Mouse (Mus musculus) gonadal fat pad, adult 2 months (tissue): ENCODE measurements around the gene Eif4h. TPM values are rescaled to one million over a fixed set of nuclear protein-coding genes. Genes with fewer than 3 reads are reported as not detected.
"Not testable (repeated sequence)": the region's sequence is repeated elsewhere in the genome, so short reads cannot be mapped to it uniquely, and the experiment has no call there.

Source experiments
- DNase-seq: peaks from one replicate; pipeline ENCODE4 v3.0.0-alpha.2; 2012; ENCODE audit warnings: low read depth
- polyA plus RNA-seq: library from polyadenylated mRNA; depleted of rRNA; stranded (reverse); fragments of >200 nt; gene quantifications from 2 replicates; pipeline ENCODE4 v1.2.3, GENCODE M21; 2012

Eif4h gene
- polyA plus RNA-seq, 1 experiment = 183 TPM

- not testable (repeated sequence) for DNase-seq
These were observed 9.7 kb upstream of the Eif4h start for GRCm38 (mm10) chr5:134648976-134649375.

- DNase-seq = no peak
These were observed 8.1 kb upstream of the Eif4h start for GRCm38 (mm10) chr5:134647394-134647793.

- no peak for DNase-seq
These were observed 7.2 kb upstream of the Eif4h start for GRCm38 (mm10) chr5:134646461-134646860.

GRCm38 (mm10) chr5:134644643-134645118 lies 5.4 kb upstream of the Eif4h start:
- no peak for DNase-seq

GRCm38 (mm10) chr5:134644121-134644520 lies 4.8 kb upstream of the Eif4h start:
- no peak for DNase-seq

- DNase-seq = no peak
These were observed 1.1 kb upstream of the Eif4h start for GRCm38 (mm10) chr5:134640371-134640770.

GRCm38 (mm10) chr5:134638461-134639268 lies 625 bp downstream of the Eif4h start:
- DNase-seq = no peak

- no peak for DNase-seq
These were observed 1.4 kb downstream of the Eif4h start for GRCm38 (mm10) chr5:134637820-134638367.

GRCm38 (mm10) chr5:134632841-134633240 lies 6.4 kb downstream of the Eif4h start:
- DNase-seq = no peak

GRCm38 (mm10) chr5:134630835-134631234 lies 8.5 kb downstream of the Eif4h start:
- DNase-seq = no peak

GRCm38 (mm10) chr5:134629508-134629907 lies 9.8 kb downstream of the Eif4h start:
- no peak for DNase-seq

- no peak for DNase-seq
These were observed 17.2 kb downstream of the Eif4h start for GRCm38 (mm10) chr5:134622069-134622468.

- DNase-seq = no peak
These were observed 18.1 kb downstream of the Eif4h start for GRCm38 (mm10) chr5:134621099-134621640.

- DNase-seq = no peak
These were observed 18.8 kb downstream of the Eif4h start for GRCm38 (mm10) chr5:134620457-134620856.

- no peak for DNase-seq
These were observed 22.2 kb downstream of the Eif4h start for GRCm38 (mm10) chr5:134617071-134617470.

GRCm38 (mm10) chr5:134615780-134616179 lies 23.5 kb downstream of the Eif4h start:
- no peak for DNase-seq

- DNase-seq = no peak
These were observed 23.9 kb downstream of the Eif4h start for GRCm38 (mm10) chr5:134615380-134615779.

GRCm38 (mm10) chr5:134614802-134615201 lies 24.5 kb downstream of the Eif4h start, which contains the start of gene Lat2:
TSS of gene Lat2 (minus strand) at chr5:134615025.
- no peak for DNase-seq

- DNase-seq = no peak
These were observed 25.0 kb downstream of the Eif4h start for GRCm38 (mm10) chr5:134614296-134614695.

GRCm38 (mm10) chr5:134613727-134614126 lies 25.6 kb downstream of the Eif4h start:
- no peak for DNase-seq

GRCm38 (mm10) chr5:134611810-134612521 lies 27.3 kb downstream of the Eif4h start:
- no peak for DNase-seq
